Mouse (Mus musculus) bone marrow, adult 2 months (tissue): ENCODE measurements around the gene Rnf144a. TPM values are rescaled to one million over a fixed set of nuclear protein-coding genes. Genes with fewer than 3 reads are reported as not detected.

Experiments
- H3K27ac ChIP-seq: fragments of 200-500 bp; 2 replicates; pipeline ENCODE4 v1.5.1; 2012; ENCODE audit warnings: low read depth, mild to moderate bottlenecking, control low read depth, inconsistent platforms, low read length; ENCODE audit not compliant: control insufficient read depth, poor library complexity, insufficient read depth
- H3K4me1 ChIP-seq: fragments of 200-500 bp; 2 replicates; pipeline ENCODE4 v1.6.1; 2011; ENCODE audit warnings: low read length; ENCODE audit not compliant: control insufficient read depth, insufficient read depth
- H3K4me3 ChIP-seq: fragments of 200-500 bp; replicated peaks from 2 replicates; pipeline ENCODE3; 2011; ENCODE audit warnings: mild to moderate bottlenecking, low read depth, low read length, control low read depth; ENCODE audit not compliant: control insufficient read depth
- CTCF ChIP-seq: fragments of 200-500 bp; IDR thresholded peaks from 2 replicates; pipeline ENCODE4 v1.5.1; 2011; ENCODE audit warnings: low read length, control low read depth; ENCODE audit not compliant: control insufficient read depth, insufficient read depth
- POLR2A ChIP-seq: fragments of 200-500 bp; IDR thresholded peaks from 2 replicates; pipeline ENCODE4 v1.6.1; 2011; ENCODE audit warnings: low read depth, mild to moderate bottlenecking, control low read depth, low read length, borderline replicate concordance; ENCODE audit not compliant: control insufficient read depth
- WGBS: fragments of 180-500 bp; shearing (Covaris S2); methylation state at CpG from one replicate; pipeline ENCODE4 v1.1.7; 2018; 5-methylcytosine and 5-hydroxymethylcytosine counted together
- polyA plus RNA-seq: library from polyadenylated mRNA; stranded (reverse); fragments of >200 nt; gene quantifications from 2 replicates; pipeline ENCODE4 v1.2.4, GENCODE M21; 2011; ENCODE audit warnings: low replicate concordance; ENCODE audit not compliant: missing spikeins, insufficient read depth, insufficient read length

Gene Rnf144a
- polyA plus RNA-seq, 1 experiment, result 13.2 TPM

DNA sequence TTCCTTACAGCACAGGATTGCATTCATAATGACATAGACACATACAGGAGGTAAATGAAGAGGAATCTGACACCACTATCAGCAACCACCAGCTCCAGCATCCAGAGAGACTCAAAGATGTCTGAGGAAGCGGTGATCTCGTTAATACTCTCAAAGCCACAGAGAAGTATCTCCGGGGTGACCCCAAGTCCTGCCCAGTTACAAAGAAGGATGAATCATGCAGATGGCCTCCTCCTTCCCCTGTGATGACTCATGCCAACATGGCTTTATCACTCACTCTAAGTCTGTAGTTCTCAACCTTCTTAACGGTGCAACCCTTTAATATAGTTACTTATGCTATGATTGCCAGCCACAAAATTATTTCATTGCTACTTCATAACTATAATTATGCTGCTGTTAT lies 74.4 kb downstream of the Rnf144a start:
- 58% methylated on average over 4 of the region's 4 CpGs for WGBS
- no peaks in the 10 kb centered on the region for H3K4me1 ChIP-seq
- H3K4me3 ChIP-seq, result no peak overlapping the region

DNA sequence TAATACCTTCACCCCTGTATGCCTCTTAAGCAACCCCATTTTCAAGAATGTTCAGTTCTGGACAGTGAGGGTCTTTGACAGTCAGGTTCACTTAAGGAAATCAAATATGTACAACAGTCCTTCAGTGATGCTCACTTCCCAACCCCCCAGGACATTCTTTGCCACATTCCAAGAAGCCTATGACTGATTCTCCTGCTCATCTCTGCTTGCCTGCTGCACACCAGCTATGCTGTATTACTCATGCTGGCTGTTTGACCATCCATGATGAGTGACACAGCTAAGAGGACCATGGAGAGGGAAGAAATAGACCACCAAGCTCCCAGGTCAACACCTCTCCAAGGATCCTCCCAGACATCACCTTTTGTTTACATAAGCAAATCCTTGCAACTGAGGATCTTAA lies 75.2 kb downstream of the Rnf144a start:
- no peaks in the 10 kb centered on the region for H3K4me1 ChIP-seq
- no peak overlapping the region for H3K27ac ChIP-seq
- TF ChIP-seq POLR2A, result no peak
- no peak for TF ChIP-seq CTCF
- H3K4me3 ChIP-seq, result no peak overlapping the region

More for the DNA sequence above, 74.4 kb downstream of the Rnf144a start:
- TF ChIP-seq CTCF, result no peak
- no peak for TF ChIP-seq POLR2A
- H3K27ac ChIP-seq, result no peak overlapping the region

DNA sequence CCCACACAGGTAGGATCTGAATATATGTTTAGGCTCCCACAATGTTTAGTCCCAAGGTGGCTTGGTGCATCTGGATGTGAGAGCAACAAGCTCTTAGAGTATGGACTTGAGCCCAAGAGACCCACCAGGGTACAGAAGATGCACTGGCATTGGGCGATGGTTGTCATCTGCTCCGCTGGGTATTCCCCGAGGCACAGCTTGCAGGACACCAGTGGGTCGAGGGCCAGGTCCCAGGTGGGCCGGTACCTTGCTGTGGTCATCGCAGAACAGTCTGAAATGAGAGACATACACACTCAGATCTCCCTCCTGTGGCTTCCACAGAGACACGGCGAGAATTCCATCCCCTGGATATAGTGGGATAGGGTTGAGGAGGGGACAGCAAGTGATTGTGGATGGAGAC lies 75.9 kb downstream of the Rnf144a start:
- 85% methylated on average over 8 of the region's 8 CpGs for WGBS

DNA sequence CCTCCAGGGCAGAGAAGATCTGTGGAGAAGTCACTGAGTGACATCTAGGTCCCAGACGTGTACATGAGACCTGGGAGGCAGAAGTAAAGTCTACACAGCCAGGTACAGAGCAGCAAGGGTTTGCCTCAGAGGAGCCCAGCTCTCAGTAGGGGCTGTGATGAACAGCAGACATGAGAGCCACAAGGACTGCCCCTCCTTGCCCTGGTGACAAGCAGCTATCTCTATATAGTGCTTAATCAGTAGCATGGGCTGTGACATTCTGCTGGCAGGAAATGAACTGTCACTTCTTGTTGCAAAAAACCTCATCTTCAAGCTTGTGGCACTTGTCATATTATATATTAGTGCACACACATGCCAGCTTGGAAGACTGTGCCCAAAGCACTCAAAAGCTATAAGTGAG lies 81.4 kb downstream of the Rnf144a start:
- Histone ChIP-seq H3K27ac (no peak overlapping the region), H3K4me3 (no peak overlapping the region), H3K4me1 (no peaks in the 10 kb centered on the region; the same call in 1 of the 2 replicates)
- WGBS, result 76% methylated on average over 1 of the region's 1 CpGs
- TF ChIP-seq POLR2A (no peak), CTCF (no peak)

More for the DNA sequence above, 75.9 kb downstream of the Rnf144a start:
- Histone ChIP-seq H3K4me1 (no peaks in the 10 kb centered on the region), H3K27ac (no peak overlapping the region), H3K4me3 (no peak overlapping the region)
- TF ChIP-seq CTCF, result no peak
- no peak for TF ChIP-seq POLR2A

GRCm38 (mm10) chr12:26331048-26331447 lies 84.0 kb downstream of the Rnf144a start:
- TF ChIP-seq POLR2A (no peak), CTCF (no peak)
- no peak overlapping the region for H3K27ac ChIP-seq
- H3K4me3 ChIP-seq, result no peak overlapping the region
- WGBS, result 84% methylated on average over 3 of the region's 3 CpGs
- H3K4me1 ChIP-seq, result no peaks in the 10 kb centered on the region; the same call in 1 of the 2 replicates

DNA sequence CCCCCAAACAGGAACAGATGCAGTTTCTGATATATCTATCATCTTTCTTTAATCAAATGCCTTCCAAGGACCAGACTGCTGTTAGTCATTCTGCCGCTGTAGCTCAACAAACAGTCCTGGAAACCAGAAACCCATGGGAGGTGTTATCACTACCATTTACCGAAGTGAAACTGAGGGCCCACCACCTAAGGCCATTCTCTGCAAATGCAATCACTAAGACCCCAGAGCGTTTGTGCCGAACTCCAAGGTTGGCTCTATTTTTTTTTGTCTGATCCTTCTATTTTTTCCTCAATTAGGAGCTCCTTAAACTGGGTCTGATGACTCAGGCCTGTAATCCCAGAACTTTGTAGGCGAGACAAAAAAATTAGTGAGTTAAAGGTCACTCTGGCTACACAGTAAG lies 85.3 kb downstream of the Rnf144a start:
- Histone ChIP-seq H3K4me3 (no peak overlapping the region), H3K4me1 (no peaks in the 10 kb centered on the region; the same call in 1 of the 2 replicates), H3K27ac (no peak overlapping the region)
- TF ChIP-seq POLR2A (no peak), CTCF (no peak)
- 75% methylated on average over 5 of the region's 5 CpGs for WGBS

DNA sequence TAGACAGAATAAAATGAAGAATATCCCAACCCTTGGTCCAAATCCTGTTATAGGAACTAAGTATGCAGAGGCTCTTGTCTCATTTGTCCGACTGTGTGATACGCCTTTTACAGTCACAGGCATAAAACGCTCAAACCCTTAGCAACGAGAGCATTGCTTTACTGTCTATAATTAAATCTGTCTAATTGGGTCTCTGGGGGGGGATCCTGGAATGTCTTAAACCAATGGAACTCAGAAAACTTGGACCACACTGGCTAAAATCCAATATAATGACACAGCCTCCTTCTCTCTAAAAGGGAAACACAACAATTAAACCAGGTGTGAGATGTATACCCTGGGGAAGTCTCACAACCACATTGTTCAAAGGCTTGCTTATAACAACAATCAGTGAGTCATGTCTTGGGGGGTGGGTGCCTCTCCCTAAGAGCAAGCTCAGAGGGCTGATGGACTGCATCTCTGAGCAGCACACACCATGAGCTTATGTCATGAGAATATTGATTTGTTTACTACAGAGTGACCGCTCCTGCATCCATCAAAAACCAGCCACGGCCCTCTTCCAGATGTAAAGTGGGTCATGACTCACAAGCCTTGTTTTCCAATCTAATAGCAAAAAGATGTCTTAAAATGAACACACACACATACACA lies 85.9 kb downstream of the Rnf144a start:
- Histone ChIP-seq H3K4me1 (no peaks in the 10 kb centered on the region; the same call in 1 of the 2 replicates), H3K4me3 (no peak overlapping the region), H3K27ac (no peak overlapping the region)
- TF ChIP-seq POLR2A (no peak), CTCF (no peak)
- 83% methylated on average over 6 of the region's 6 CpGs for WGBS

DNA sequence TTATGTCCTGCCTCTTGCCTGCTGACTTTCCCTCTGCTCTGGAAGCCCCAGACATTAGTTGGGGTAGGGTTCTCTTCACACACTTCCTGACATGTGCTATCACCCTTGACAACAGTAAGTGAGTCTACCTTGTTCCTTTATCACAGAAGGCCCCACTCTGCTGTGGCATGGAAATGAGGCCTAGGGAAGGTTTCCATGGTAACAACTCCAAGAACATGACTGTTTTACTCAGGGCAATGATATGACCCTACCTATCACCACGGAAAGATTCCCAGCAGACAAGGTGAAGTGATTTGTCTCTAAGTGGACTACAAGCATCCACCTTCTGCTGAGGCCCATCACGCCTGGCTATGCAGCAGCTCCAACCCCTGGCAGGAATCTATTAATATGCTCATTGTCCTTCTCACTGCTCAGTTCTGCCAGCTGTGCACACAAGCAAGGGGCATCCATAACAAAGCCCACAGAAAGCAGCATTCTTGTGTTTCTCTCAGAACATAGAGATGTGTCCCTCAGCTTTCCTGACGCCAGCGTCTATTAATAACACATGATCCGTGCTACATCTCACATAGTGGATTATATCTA lies 91.2 kb downstream of the Rnf144a start:
- no peak overlapping the region for H3K27ac ChIP-seq
- TF ChIP-seq POLR2A, result no peak
- TF ChIP-seq CTCF, result no peak
- H3K4me1 ChIP-seq, result no peaks in the 10 kb centered on the region
- WGBS, result 84% methylated on average over 5 of the region's 5 CpGs
- no peak overlapping the region for H3K4me3 ChIP-seq
